Mouse (Mus musculus): ENCODE measurements around the gene Fen1.
A peak's percentile ranks its signal among the peaks of the same experiment; 100 is the strongest.

Gene Fen1

GRCm38 (mm10) chr19:10203848-10204615, at the start of gene Fen1, which contains the start of gene Tmem258:
TSS of gene Fen1 (minus strand) at chr19:10204169.
TSS of gene Tmem258 (plus strand) at chr19:10204014.
- DNase-seq: peak; percentile 90

- DNase-seq: no peak
Measured at GRCm38 (mm10) chr19:10248128-10248527, 44.2 kb upstream of the Fen1 start.

- DNase-seq: no peak
Measured at GRCm38 (mm10) chr19:10247165-10247564, 43.2 kb upstream of the Fen1 start.

- DNase-seq: no peak
Measured at GRCm38 (mm10) chr19:10244183-10244582, 40.2 kb upstream of the Fen1 start.

- no peak for DNase-seq
Measured at GRCm38 (mm10) chr19:10242916-10243315, 38.9 kb upstream of the Fen1 start.

- peak; percentile 70 for DNase-seq
Measured at GRCm38 (mm10) chr19:10240654-10241305, 36.8 kb upstream of the Fen1 start, which contains the start of gene Myrf. TSS of gene Myrf (minus strand) at chr19:10240748.

- no peak for DNase-seq
Measured at GRCm38 (mm10) chr19:10239975-10240653, 36.1 kb upstream of the Fen1 start.

GRCm38 (mm10) chr19:10239419-10239818, 35.5 kb upstream of the Fen1 start:
- DNase-seq: no peak

GRCm38 (mm10) chr19:10238477-10238876, 34.5 kb upstream of the Fen1 start:
- no peak for DNase-seq

GRCm38 (mm10) chr19:10235784-10236565, 32.0 kb upstream of the Fen1 start:
- no peak for DNase-seq

- no peak for DNase-seq
Measured at GRCm38 (mm10) chr19:10232327-10233017, 28.5 kb upstream of the Fen1 start.

GRCm38 (mm10) chr19:10231871-10232270, 27.9 kb upstream of the Fen1 start:
- DNase-seq: no peak

- no peak for DNase-seq
Measured at GRCm38 (mm10) chr19:10231016-10231415, 27.0 kb upstream of the Fen1 start.

- no peak for DNase-seq
Measured at GRCm38 (mm10) chr19:10225767-10226166, 21.8 kb upstream of the Fen1 start.

GRCm38 (mm10) chr19:10224637-10225453, 20.9 kb upstream of the Fen1 start:
- no peak for DNase-seq

GRCm38 (mm10) chr19:10223561-10223960, 19.6 kb upstream of the Fen1 start:
- no peak for DNase-seq

- DNase-seq: no peak
Measured at GRCm38 (mm10) chr19:10222656-10223055, 18.7 kb upstream of the Fen1 start.

- DNase-seq: no peak
Measured at GRCm38 (mm10) chr19:10221585-10221984, 17.6 kb upstream of the Fen1 start.

GRCm38 (mm10) chr19:10219593-10219992, 15.6 kb upstream of the Fen1 start:
- no peak for DNase-seq

GRCm38 (mm10) chr19:10219108-10219507, 15.1 kb upstream of the Fen1 start:
- DNase-seq: no peak

GRCm38 (mm10) chr19:10216101-10216500, 12.1 kb upstream of the Fen1 start:
- no peak for DNase-seq
